21 mouse cellular contexts compared by ENCODE assay signal in the genomic region with DNA sequence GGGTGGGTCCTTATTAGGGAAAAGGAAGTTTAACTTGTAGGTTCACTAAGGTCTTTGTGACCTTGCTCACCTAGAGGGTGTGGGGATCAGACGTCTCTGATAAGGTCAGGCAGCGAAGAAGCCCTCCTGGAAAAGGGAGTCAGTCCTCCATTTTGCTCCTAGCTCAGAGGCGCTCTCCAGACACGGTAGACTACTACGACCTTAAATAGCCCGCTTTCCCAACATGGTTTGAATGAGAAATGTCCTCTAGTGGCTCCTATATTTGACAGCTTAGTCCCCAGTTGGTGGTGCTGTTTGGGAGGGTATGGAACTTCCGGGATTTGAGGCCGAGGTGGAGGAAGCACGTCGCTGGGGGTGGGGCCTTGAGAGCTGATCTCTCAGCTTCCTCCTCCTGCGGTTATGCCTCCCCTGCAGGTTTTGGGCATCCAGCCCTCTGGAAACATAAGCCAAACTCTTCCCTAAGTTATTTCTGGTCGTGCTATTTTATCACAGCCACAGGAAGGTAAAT. TPM values are rescaled to one million over a fixed set of nuclear protein-coding genes. Genes with fewer than 3 reads are reported as not detected.
DNase-seq lines count a peak whose midpoint lies in the region; ATAC-seq lines count a peak whose summit lies in the region.
"Had no signal": no experiment of that assay in that cellular context is flagged by ENCODE, and none has a peak within 500 bp of the region (broad histone marks: within the 10 kb centered on the region; RNA-seq: fewer than 3 reads in every experiment).

No protein-coding gene starts in this region.

- peak; percentile 19 for DNase-seq in cerebellum, adult 9-10 months
- DNase-seq in cerebellum, adult 11-12 months = no peak
- DNase-seq in heart, adult 18-20 months = peak; percentile 10 to 33
- DNase-seq in heart, adult 11 months = no peak
- DNase-seq in ES-CJ7 (ENCODE audit: low read depth, low spot score) = peak; percentile 89
- no peak for DNase-seq in yolk sac, embryonic 10.5 days (ENCODE audit: low spot score)
- DNase-seq in ovary, postnatal 36 days (ENCODE audit: low spot score) = no peak
- DNase-seq: adrenal gland, postnatal 14 days; cerebellum, adult 9-11 months; forebrain, postnatal 0 days; heart, postnatal 36 days; kidney, adult 8-10 months; kidney, postnatal 10 days; layer of hippocampus, adult 9-11 months; lung, embryonic 14.5 days; lung, postnatal 14 days; right cerebral cortex, adult 18-20 months; right cerebral cortex, postnatal 4 days had no signal

- ATAC-seq in megakaryocyte progenitor cell, adult 5-6 weeks (replicated peaks; ENCODE audit: poor library complexity) = 0 out of 2 replicates have a peak, but pooled peaks have one; percentile 29
- ATAC-seq: forebrain, postnatal 0 days; intestine, embryonic 16.5 days; midbrain, embryonic 15.5 days had no signal

RNA-seq across cellular contexts. Expression of gene Zfp518b, which starts 29.2 kb away (rescaled TPM):
- total RNA-seq in heart, adult 18-20 months (2021) = 1 to 10 TPM; 4.0 to 4.3 TPM
- 7.0 and 9.0 TPM in 2 replicates for total RNA-seq in megakaryocyte progenitor cell, adult 5-6 weeks (2015)
- 6.9 and 7.0 TPM in 2 replicates for total RNA-seq in megakaryocyte progenitor cell, adult 5-6 weeks (2017)

Comparison
In these comparisons a context has a peak if more than half of its experiments do, and no peak if none do; other contexts are left out.
1. DNase-seq: peak in cerebellum, adult 9-10 months (single experiment), heart, adult 18-20 months (2 of 2) and ES-CJ7 (single experiment); none in cerebellum, adult 11-12 months (single experiment), heart, adult 11 months (single experiment), yolk sac, embryonic 10.5 days (single experiment) and ovary, postnatal 36 days (single experiment).